Mouse (Mus musculus) hindbrain, embryonic 14.5 days (tissue): ENCODE results near the gene Tm4sf20. TPM values are rescaled to one million over a fixed set of nuclear protein-coding genes. Genes with fewer than 3 reads are reported as not detected.

ENCODE experiments used
- ATAC-seq: fragments of 200-750 bp; cut with Nextera tagmentation; 2 replicates; pipeline ENCODE4 v1.8.0; 2017; ENCODE audit warnings: moderate number of reproducible peaks, mild to moderate bottlenecking, moderate TSS enrichment, moderate library complexity; ENCODE audit not compliant: low FRiP score
- DNase-seq: peaks from one replicate; pipeline ENCODE4 v3.0.0-alpha.2; 2015; ENCODE audit warnings: low spot score
- H3K27ac ChIP-seq: fragments of 300-500 bp; sonication (generic); 2 replicates; pipeline ENCODE4 v1.5.1; 2014; ENCODE audit warnings: mild to moderate bottlenecking, moderate library complexity
- H3K27me3 ChIP-seq: fragments of 300-500 bp; sonication (generic); 2 replicates; pipeline ENCODE4 v1.6.1; 2014; ENCODE audit warnings: mild to moderate bottlenecking, low read length, mixed read lengths; ENCODE audit not compliant: control insufficient read depth, insufficient read depth
- H3K36me3 ChIP-seq: fragments of 300-500 bp; sonication (generic); replicated peaks from 2 replicates; pipeline ENCODE4 v1.6.1; 2014; ENCODE audit not compliant: control insufficient read depth, insufficient read depth
- H3K4me1 ChIP-seq: fragments of 300-500 bp; sonication (generic); replicated peaks from 2 replicates; pipeline ENCODE4 v1.6.1; 2014; ENCODE audit warnings: antibody characterized with exemption, low read length, mixed read lengths; ENCODE audit not compliant: control insufficient read depth, insufficient read depth
- H3K4me2 ChIP-seq: fragments of 300-500 bp; sonication (generic); replicated peaks from 2 replicates; pipeline ENCODE4 v1.6.1; 2014; ENCODE audit warnings: mild to moderate bottlenecking, moderate library complexity
- H3K4me3 ChIP-seq: fragments of 300-500 bp; sonication (generic); replicated peaks from 2 replicates; pipeline ENCODE4 v1.5.1; 2014; ENCODE audit warnings: mild to moderate bottlenecking, low read length
- H3K9ac ChIP-seq: fragments of 300-500 bp; sonication (generic); 2 replicates; pipeline ENCODE4 v1.6.1; 2014
- H3K9me3 ChIP-seq: fragments of 300-500 bp; sonication (generic); 2 replicates; pipeline ENCODE4 v1.6.1; 2016; ENCODE audit warnings: low read length; ENCODE audit not compliant: control insufficient read depth
- WGBS: fragments of 180-500 bp; shearing (Covaris S2); extraction: QIAGEN DNeasy Blood & Tissue Kit; methylation state at CpG from one replicate; pipeline ENCODE4 v1.1.7; 2014; 5-methylcytosine and 5-hydroxymethylcytosine counted together
- polyA plus RNA-seq: library from polyadenylated mRNA; unstranded; fragments of >200 nt; fragmentation: Nextera tagmentation; extraction: Ambion mirVana; gene quantifications from 2 replicates; pipeline ENCODE4 v1.2.1, GENCODE M21; 2014

Tm4sf20 gene
- polyA plus RNA-seq, 1 experiment from 2014 or later, result not detected

DNA sequence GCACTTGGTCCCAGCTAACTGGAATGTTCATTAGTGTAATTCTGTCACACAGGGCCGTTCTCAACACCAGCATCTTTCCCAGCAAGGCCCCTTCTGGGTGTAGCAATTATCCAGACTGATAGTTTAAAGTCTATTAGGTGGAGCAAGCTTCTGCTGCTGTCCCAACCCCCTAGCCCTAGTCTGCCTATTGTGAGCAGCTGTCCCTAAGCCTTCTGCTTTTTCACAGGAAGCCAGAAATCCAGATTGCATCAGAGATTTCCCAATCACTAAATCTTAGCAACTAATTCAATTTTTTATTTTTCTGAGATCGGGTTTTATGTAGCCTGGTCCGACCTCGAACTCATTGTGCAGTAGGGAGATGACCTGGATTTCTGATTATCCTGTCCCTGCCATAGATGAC, 30.7 kb upstream of the Tm4sf20 start:
- DNase-seq, result no peak
- Histone ChIP-seq H3K9me3 (no peaks in the 10 kb centered on the region), H3K4me1 (no peaks in the 10 kb centered on the region), H3K9ac (no peak overlapping the region), H3K36me3 (no peaks in the 10 kb centered on the region), H3K27me3 (no peaks in the 10 kb centered on the region), H3K4me3 (no peak overlapping the region), H3K27ac (no peak overlapping the region), H3K4me2 (no peak overlapping the region)
- WGBS, result 79% methylated on average over 4 of the region's 4 CpGs
- no peak for ATAC-seq

DNA sequence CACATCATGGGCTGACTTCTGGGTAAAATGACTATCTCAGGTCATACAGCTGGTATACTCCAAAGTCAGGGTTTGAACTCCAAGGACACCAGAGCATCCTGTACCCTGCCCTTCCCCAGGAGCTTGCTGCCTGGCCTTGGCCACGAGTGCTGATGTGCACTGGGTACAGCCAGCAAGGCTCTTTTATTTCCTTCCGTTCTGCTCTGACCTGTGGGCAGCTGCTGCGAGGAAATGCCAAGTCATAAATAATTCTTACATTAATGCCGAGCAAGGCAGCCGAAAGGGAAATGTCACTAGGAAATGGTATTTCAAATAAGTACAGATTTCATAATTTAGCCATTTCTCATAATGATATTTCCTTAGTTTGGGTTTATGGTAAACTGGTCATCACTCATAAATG, 30.0 kb upstream of the Tm4sf20 start:
- no peaks in the 10 kb centered on the region for H3K4me1 ChIP-seq
- H3K9me3 ChIP-seq, result no peaks in the 10 kb centered on the region
- no peak overlapping the region for H3K27ac ChIP-seq
- H3K4me3 ChIP-seq, result no peak overlapping the region
- no peak overlapping the region for H3K9ac ChIP-seq
- no peaks in the 10 kb centered on the region for H3K36me3 ChIP-seq
- no peak overlapping the region for H3K4me2 ChIP-seq
- H3K27me3 ChIP-seq, result no peaks in the 10 kb centered on the region
- DNase-seq, result no peak
- no peak for ATAC-seq
- WGBS, result 66% methylated on average over 5 of the region's 5 CpGs

DNA sequence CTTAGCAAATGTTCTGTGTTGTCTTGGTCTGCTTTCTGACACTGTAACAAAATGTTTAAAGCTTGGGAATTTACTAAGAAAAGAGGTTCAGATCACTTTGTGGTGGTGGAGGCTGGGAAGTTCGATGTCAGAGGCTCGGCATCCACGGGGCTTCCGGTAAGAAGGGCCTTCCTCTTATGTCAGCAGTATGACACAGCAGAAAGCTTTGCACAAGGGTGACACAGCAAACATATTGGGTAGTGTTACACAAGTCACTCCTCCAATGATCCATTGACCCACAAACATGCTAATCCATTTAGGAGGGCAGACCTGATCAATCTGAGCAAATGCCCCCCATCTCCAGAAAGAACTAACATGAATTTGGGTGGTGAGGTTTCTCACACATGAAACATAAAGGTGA, 28.8 kb upstream of the Tm4sf20 start:
- Histone ChIP-seq H3K9ac (no peak overlapping the region), H3K4me3 (no peak overlapping the region), H3K27me3 (no peaks in the 10 kb centered on the region), H3K4me1 (no peaks in the 10 kb centered on the region), H3K27ac (no peak overlapping the region), H3K4me2 (no peak overlapping the region), H3K9me3 (no peaks in the 10 kb centered on the region), H3K36me3 (no peaks in the 10 kb centered on the region)
- DNase-seq (no peak), ATAC-seq (no peak)
- WGBS, result 94% methylated on average over 4 of the region's 4 CpGs

DNA sequence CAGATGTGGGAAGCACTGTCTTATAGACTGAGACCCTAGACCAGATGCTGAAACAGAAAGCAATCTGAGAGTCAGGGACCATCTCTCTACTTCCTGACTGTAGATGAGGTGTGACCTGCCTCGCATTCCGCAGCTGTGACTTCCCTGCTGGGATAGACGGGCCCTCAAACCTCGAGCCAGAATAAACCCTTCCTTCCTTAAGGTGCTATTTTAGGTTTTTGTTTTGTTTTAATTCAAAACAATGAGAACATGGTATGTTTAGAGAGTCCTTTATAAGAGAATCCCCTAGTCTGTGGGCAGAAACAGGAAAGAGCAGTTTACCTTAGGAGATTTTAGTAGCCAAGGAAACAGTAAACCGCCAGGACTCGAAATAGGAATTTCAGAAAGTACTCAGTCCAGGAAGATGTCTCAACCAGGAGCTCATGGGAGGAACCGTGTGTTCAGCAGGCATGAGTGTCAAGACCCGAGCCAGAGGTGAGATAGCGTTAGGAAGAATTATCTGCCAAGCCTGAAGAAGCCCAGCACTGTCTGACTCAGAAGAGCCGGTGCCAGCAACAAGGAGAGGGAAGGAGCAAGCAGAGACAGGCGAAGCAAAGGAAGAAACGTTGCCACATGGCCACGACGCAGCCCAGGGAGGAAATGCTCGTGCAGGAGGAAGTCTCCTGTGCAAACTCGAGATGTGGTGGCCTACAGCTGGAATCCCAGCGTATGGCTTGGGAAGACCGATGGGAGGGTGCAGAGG, 27.6 kb upstream of the Tm4sf20 start:
- no peak for DNase-seq
- WGBS, result 86% methylated on average over 18 of the region's 18 CpGs
- no peak overlapping the region for H3K27ac ChIP-seq

GRCm38 (mm10) chr1:82795211-82795610, 26.9 kb upstream of the Tm4sf20 start:
- Histone ChIP-seq H3K27ac (no peak overlapping the region), H3K36me3 (no peaks in the 10 kb centered on the region), H3K4me3 (no peak overlapping the region), H3K4me1 (no peaks in the 10 kb centered on the region), H3K4me2 (no peak overlapping the region), H3K27me3 (no peaks in the 10 kb centered on the region), H3K9me3 (no peaks in the 10 kb centered on the region), H3K9ac (no peak overlapping the region)
- ATAC-seq (no peak), DNase-seq (no peak)
- WGBS, result 93% methylated on average over 2 of the region's 2 CpGs

More for the DNA sequence above, 27.6 kb upstream of the Tm4sf20 start:
- Histone ChIP-seq H3K4me3 (no peak overlapping the region), H3K9me3 (no peaks in the 10 kb centered on the region), H3K9ac (no peak overlapping the region), H3K36me3 (no peaks in the 10 kb centered on the region), H3K27me3 (no peaks in the 10 kb centered on the region), H3K4me2 (no peak overlapping the region), H3K4me1 (no peaks in the 10 kb centered on the region)
- ATAC-seq, result no peak

DNA sequence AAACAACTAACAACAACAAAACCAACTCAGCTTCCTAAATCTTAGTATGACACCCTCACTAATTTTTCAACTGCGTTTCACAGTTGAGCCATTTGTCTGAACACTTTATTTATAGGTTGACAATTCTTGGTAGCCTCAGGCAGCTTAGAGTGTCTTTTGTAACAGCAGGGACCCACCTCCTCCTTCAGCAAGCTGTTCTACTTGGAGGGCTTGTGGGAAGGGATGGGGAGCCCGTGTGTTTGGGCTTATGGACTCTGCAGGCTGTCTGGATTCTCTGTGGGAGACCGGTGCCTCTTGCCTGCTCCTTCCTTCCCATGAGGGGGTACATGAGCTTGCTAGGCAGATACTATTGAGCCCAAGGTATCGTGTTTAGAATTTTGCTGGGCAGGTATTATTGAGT, 25.7 kb upstream of the Tm4sf20 start:
- no peak overlapping the region for H3K4me2 ChIP-seq
- no peaks in the 10 kb centered on the region for H3K4me1 ChIP-seq
- no peak overlapping the region for H3K27ac ChIP-seq
- H3K9ac ChIP-seq, result no peak overlapping the region
- H3K36me3 ChIP-seq, result no peaks in the 10 kb centered on the region
- no peaks in the 10 kb centered on the region for H3K9me3 ChIP-seq
- 50% methylated on average over 4 of the region's 4 CpGs for WGBS
- DNase-seq, result no peak
- H3K27me3 ChIP-seq, result no peaks in the 10 kb centered on the region
- H3K4me3 ChIP-seq, result no peak overlapping the region
- ATAC-seq, result no peak

GRCm38 (mm10) chr1:82793110-82793509, 24.8 kb upstream of the Tm4sf20 start:
- Histone ChIP-seq H3K27ac (no peak overlapping the region), H3K27me3 (no peaks in the 10 kb centered on the region), H3K9me3 (no peaks in the 10 kb centered on the region), H3K36me3 (no peaks in the 10 kb centered on the region), H3K4me3 (no peak overlapping the region), H3K9ac (no peak overlapping the region), H3K4me2 (no peak overlapping the region), H3K4me1 (no peaks in the 10 kb centered on the region)
- 87% methylated on average over 3 of the region's 3 CpGs for WGBS
- no peak for DNase-seq
- no peak for ATAC-seq

DNA sequence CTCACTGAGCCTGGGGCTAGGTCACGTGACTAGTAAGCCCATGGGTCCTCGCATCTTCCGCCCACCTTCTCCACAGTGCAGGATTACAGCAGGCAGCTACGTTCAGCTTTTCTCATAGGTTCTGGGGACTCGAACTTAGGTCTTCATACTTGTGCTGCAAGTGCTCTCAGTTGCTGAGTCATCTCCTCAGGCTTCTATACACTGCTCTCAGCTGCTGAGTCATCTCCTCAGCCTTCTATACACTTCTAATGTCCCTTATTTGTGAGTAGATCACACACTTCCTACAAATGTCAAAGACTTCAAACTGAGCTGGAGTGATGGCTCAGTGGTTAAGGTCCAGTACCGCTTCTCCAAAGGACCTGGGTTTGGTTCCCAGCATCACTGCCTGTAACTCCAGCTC, 24.0 kb upstream of the Tm4sf20 start:
- Histone ChIP-seq H3K4me3 (no peak overlapping the region), H3K4me2 (no peak overlapping the region), H3K27me3 (no peaks in the 10 kb centered on the region), H3K36me3 (no peaks in the 10 kb centered on the region), H3K4me1 (no peaks in the 10 kb centered on the region), H3K27ac (no peak overlapping the region), H3K9ac (no peak overlapping the region), H3K9me3 (no peaks in the 10 kb centered on the region)
- 91% methylated on average over 6 of the region's 6 CpGs for WGBS
- DNase-seq, result no peak
- ATAC-seq, result no peak

GRCm38 (mm10) chr1:82791105-82791504, 22.8 kb upstream of the Tm4sf20 start:
- no peaks in the 10 kb centered on the region for H3K27me3 ChIP-seq
- H3K9ac ChIP-seq, result no peak overlapping the region
- H3K9me3 ChIP-seq, result no peaks in the 10 kb centered on the region
- H3K4me3 ChIP-seq, result no peak overlapping the region
- H3K27ac ChIP-seq, result no peak overlapping the region
- H3K4me1 ChIP-seq, result no peaks in the 10 kb centered on the region
- 80% methylated on average over 11 of the region's 11 CpGs for WGBS
- H3K4me2 ChIP-seq, result no peak overlapping the region
- no peak for DNase-seq
- no peaks in the 10 kb centered on the region for H3K36me3 ChIP-seq
- ATAC-seq, result no peak

GRCm38 (mm10) chr1:82788070-82788469, 19.8 kb upstream of the Tm4sf20 start:
- Histone ChIP-seq H3K4me3 (no peak overlapping the region), H3K4me2 (no peak overlapping the region), H3K27me3 (no peaks in the 10 kb centered on the region), H3K27ac (no peak overlapping the region), H3K9ac (no peak overlapping the region), H3K36me3 (no peaks in the 10 kb centered on the region), H3K4me1 (no peaks in the 10 kb centered on the region), H3K9me3 (no peaks in the 10 kb centered on the region)
- DNase-seq (no peak), ATAC-seq (no peak)
- WGBS, result 60% methylated on average over 7 of the region's 7 CpGs
